Mouse (Mus musculus) CD4-positive, CD25-positive, alpha-beta regulatory T cell, adult 4 months (primary cell): ENCODE results near the gene Anxa9. TPM values are rescaled to one million over a fixed set of nuclear protein-coding genes. Genes with fewer than 3 reads are reported as not detected.

Experiments used
- ATAC-seq: one replicate; pipeline ENCODE4 v1.8.0; 2017
- polyA plus RNA-seq, 2 experiments: library from polyadenylated mRNA; unstranded; fragments of 100-300 nt; shearing (Covaris generic); gene quantifications; one replicate each; pipeline ENCODE4 v1.2.1; 2017

Anxa9 gene
- polyA plus RNA-seq, 2 experiments from 2014 or later = 0.42 to 1.1 TPM

DNA sequence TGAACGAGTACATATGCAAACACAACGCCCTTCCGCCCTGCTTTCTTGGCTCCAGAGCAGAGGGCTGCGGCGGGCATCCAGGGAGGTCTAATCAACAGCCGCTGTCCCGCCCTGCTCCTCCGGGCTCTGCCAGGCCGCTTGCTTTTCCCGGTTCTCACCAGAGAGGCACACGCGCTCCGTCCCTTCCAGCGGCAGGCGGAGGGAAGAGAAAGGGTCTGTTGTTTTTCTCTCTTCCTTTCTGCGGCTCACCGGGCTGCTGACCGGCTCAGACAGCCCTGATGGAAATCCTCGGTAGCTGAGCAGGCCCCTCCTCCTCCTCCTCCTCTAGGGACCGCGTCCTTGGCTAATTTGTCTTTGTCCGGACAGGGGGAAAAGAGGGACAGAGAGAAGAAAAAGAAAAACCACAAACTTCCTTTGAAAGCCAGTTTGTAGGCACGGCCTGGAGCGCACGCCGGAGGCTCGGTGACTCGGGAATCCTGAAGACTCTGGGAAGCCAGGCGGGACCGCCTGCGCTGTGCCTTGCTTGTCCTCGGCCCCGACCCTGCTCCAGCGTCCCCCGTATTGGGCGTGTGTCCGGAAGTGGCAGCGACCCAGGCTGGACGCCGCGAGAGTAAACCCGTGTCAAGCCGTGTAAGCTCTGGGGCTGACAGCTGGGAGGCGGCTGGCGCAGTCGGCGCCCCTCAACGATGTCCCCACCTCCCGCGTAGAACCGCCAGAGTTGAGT is 23.9 kb downstream of the Anxa9 start:
- ATAC-seq = peak; percentile 27

DNA sequence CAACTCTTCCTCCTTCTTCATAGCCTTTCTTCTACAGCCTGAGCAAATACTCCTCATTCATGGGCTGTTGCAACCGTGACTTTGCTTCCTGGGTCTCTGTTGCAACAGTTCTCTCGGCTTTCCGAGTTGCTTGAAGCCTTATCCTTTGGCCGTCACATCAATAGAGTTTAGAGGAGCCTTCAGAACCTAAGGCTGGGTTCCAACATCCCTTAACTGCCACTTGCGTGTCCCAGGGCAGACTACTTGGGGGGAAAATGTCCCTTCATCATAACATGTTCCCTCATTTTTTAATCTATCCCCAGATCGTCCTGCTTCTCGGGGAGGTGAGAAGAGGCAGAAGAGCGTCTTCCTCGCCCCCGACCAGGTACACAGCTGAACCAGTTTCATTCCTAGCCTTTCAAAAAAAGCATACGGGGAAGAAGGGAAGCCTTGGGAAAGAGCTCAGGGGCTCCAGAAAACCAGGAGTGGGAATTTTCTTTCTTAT is 24.6 kb downstream of the Anxa9 start:
- no peak for ATAC-seq

DNA sequence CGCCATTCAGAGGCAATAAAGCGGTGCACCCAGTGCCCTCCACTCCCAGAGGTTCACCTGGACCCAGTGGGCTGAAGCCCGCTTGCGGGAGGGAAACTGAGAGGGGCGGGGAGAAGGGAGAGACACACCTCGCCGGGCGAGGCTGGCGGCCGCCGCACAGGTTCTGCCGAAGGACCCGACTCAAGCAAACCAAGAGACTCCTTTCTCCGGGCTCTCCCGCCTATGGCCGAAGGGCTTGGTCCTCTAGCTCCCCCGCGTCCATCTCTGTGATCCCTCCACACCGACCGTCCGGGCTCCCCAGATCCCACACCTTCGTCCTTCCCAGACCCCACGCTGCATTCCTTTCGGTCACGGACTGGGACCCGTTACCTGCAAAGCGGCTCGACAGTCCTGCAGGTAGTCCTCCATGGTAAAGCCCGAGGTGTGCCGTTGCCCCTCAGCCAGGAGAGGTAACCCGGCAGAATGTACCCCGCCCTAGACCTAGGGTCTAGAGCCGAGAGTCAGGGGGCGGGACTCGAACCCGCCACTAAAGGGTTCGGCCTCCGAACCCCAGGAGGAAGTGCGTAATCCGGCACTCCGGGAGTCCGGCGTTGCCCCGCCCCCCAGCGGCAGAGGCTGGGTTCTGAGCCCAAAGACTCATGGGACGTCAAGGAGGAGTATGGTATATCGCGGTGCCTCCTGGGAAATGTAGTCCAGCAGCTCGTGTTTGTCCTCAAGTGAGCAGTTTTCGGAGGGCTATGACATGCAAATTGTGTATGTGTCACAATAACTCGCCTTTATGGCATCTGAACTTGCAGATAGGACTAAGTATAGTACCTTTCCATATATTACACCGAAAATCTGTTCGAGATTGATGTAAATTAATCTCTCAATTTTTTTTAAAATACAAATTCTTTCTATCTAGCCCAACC is 25.5 kb downstream of the Anxa9 start, which contains the start of the genes Mindy1 and Prune1:
TSS of gene Mindy1 (plus strand) at position 130 of the 911 bp plus-strand sequence.
TSS of gene Prune1 (minus strand) at position 861 of the 911 bp plus-strand sequence.
- ATAC-seq = peak; percentile 95

DNA sequence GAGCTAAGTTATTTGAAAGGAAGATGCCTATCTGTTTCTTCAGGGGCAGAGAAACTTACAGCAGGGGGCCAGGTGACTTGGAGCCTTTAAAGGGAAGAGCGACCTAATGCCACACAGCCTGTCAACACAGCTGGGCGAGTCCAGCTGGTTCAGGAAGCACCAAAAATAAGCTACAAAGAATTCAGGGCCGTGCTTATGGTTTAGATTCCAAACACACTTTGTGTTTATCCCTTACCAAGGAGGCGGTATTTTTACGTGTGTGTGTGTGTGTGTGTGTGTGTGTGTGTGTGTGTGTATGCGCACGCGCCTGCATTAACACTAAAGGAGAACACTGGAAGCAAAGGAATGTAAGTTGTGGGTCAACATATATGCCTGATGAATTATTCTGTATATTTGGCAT is 26.2 kb downstream of the Anxa9 start:
- ATAC-seq = no peak

DNA sequence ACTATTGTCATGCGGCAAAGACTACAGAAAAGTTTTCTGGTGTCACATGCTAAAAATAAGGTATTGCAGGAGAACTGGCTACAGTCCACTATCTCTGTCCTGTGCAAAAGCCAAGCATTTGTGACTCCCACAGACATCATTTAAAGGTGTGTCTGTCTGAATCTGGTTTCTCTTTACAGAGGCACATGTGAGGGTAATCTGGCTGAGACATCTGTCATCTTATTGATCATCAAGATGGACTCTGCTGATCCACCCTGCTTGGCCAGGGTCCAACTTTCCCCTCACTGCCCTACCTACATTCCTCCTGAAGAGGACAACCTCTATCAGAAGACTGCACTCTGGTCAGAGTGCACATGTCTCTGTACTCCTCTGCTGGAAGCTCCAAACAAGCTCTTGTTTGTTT is 29.8 kb downstream of the Anxa9 start:
- ATAC-seq = no peak

DNA sequence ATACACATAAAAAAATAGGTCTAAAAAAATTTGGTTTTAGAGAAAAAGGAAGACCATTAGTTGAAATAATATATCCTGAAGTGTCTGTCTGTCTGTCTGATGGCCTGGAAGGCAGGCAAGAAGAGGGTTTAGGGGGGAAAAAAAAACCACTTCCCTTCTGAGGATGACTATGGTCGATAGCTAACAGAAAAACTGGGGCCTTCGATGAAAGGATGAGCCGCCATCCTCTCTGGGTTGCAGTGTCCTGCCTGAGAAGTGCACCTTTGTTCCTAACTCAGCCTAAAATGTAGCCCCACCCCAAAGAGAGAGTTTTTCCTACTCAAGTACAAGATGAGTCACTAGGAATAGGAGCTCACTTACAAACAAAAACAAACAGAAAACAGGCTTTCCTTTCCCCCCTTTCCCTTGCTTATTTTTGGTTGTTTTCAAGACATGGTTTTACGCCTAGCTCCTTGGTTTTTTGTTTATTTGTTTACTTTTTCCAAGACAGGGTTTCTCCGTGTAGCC is 30.5 kb downstream of the Anxa9 start:
- no peak for ATAC-seq

DNA sequence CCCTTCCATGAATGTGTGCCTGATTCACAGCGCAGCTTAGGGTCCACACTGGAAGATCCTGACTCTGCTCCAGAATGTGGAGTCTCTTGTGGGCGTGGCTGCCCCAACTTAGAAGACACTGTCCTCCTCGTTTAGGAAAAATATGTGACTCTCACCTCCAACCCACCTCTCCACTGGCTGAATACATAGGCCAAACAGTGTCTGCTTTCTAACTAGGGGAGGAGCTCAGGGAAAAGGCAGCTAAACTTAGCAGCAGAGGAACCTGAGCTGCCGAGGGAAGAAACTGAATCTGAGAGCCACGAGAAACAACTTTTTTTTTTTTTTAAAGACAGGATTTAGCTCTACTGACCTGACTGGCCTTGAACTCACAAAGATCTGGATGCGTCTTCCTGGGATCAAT is 31.8 kb downstream of the Anxa9 start:
- no peak for ATAC-seq

DNA sequence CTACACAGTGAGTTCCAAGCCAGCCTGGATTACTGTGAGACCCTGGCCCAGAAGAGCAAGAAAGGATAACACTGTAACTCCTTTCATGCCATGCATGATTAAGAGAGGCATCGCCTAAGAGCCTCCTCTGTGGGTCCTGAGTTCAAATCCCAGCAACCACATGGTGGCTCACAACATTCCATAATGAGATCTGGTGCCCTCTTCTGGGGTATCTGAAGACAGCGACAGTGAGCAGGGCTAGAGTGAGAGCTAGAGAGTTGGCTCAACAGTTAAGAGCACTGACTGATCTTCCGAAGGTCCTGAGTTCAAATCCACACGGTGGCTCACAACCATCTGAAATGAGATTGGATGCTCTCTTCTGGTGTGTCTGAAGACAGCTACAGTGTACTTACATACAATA is 32.5 kb downstream of the Anxa9 start:
- no peak for ATAC-seq

DNA sequence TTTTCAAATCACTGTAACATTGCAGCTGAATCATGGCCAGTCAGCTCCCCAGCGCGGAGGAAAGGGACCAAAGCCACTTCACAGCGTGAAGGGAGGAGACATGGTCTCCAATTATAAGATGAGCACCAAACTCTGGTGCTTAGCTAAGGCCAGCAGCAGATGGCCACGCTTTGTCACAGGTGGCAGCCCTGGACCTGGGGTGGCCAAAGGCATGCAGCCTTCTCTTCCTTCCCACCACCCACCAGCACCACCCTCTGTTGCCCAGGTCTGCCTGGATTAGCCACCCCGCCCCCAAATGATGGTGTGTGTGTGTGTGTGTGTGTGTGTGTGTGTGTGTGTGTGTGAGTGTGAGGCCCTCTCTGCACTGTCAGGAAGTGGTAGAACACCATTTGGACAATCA is 33.5 kb downstream of the Anxa9 start:
- no peak for ATAC-seq

DNA sequence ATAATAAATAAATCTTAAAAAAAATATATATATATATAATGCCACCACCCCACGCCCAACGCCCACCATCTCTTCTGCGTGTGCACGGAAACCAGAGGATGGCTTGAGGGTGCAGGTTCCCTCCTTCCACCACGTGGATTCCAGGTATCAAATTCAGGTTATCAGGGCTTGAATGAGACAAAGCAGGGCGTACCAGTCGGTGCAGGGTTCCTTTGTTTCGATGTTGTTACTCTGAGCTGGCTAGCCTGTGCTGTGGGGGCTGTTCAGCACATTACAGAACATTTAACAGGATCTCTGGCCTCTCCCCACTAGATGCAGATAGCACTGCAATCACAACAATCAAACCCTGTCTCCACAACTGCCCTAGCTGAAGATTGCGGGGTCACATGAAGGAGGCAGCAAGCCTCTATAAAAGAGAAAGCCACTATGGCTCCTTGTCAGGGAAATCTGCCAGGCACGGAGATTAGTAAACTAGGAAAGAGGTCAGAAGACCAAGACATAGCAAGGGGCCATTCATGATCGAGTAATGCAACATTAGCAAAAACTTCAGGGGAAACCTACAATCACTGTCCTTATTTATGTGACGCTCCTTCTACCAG is 36.1 kb downstream of the Anxa9 start:
- no peak for ATAC-seq

DNA sequence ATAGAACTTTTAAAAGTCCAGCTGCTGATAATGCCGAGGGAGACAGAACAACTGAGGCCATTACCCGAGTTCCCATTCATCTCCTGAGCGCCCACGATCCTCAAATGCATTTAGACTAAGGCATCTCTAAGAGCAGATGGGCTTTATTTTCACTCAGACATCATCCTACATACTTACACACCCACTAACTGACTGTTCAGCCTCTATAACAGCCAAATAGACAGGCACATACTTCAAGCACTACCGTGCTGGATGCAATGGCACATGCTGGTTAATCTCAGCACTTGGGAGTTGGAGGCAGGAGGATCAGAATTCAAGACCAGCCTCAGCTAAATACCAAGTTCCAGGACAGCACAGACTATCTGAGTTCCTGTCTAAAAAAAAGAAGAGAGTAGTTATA is 37.2 kb downstream of the Anxa9 start:
- no peak for ATAC-seq

DNA sequence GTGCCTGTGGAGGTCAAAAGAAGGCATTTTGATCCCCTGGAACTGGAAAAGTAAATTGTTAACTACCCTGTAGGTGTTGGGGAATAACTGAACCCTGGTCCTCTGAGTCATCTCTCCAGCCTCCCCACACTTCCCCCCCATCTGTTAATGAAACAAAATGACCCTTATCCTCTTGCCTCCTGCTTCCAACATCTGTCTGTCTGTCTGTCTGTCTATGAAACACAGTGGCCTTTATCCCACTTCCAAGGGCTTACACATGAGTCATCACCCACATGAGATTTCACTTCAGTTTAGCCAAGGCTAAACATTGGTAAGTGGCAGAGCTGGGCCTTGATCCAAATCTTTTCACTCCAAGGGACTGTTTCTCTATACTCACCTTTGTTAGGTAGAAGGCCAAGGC is 39.1 kb downstream of the Anxa9 start:
- no peak for ATAC-seq

DNA sequence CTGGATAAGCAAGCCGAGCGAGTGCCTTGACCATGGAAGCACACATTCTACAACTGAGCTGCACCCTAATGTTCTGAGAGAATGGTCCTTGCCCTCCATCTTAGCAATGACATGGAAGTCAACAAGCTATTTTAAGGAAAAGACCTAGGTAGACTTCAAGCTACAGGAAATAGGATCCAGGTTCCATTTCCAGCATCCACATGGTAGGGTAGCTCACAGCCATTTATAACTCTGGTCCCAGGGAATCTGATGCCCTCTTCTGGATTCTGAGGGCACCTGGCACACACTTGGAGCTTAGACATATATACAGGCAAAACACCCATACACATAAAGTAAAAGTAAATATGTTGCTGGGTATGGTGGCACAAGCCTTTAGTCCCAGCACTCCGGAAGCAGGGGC is 40.9 kb downstream of the Anxa9 start:
- ATAC-seq = no peak

DNA sequence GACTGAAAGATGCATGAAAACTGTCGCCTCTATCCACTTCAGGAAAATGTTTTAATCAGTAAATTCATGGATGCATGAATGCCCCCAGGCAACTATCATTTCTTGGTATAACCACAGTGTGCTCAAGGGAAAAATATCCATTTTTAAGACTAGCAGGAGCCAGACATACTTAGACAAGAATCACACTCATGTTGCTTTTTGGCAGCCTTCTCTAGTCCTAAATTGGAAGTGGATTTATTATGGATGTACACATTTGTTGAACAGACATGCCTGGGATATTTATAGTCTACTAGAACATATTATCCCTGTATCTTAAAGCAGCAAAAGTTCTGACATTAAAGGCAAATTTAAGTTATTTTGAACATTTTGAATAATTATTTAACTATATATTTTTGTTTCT is 42.3 kb downstream of the Anxa9 start:
- ATAC-seq = no peak

DNA sequence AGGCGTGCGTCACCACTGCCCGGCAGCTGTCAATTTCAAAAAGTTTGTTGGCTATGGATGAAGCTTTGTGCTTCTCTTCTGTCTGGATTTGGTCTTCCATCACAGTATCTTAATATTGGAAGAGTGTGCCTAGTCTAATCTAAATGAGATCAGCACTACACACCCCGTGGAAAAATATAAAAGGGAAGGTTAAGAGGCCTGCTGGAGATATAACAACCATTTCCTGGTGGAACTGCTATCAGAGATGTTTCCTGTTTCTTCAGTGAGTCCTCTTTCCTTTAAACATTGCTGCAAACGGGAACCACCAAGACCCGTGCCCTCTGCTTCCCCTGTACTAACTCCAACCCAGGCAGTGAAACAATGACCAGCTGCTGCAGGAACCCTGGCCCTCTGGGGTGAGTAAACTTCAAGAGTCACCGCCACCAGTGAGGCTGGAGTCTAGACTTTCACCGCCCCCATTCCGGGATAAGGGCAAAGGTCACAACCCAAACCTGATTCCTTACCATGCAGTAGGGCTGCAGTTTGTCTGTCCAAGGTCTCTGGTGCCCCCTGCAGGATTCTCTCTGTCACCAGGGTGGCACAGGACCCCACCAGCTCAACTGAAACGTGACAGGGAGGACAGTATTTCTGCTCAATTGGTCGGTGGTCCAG is 43.8 kb downstream of the Anxa9 start:
- peak; percentile 80 for ATAC-seq

DNA sequence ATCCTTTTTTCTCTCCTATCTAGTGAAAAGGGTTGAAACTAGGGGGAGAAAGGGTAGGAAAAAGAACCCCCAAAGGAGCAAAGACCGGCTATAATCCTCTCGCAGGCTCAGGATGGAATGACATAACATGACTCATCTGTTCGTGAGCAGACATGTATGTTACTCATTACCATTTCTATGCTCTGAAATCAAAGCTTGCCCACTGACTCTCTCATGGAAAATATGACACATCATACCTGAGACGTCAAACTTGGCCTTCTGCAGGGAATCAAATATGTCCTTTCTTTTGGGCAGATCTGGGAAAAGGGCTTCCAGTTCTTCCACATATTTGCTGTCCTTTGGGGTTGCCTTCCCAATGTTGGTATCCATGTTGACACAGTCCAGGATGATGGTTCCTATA is 45.0 kb downstream of the Anxa9 start:
- no peak for ATAC-seq

DNA sequence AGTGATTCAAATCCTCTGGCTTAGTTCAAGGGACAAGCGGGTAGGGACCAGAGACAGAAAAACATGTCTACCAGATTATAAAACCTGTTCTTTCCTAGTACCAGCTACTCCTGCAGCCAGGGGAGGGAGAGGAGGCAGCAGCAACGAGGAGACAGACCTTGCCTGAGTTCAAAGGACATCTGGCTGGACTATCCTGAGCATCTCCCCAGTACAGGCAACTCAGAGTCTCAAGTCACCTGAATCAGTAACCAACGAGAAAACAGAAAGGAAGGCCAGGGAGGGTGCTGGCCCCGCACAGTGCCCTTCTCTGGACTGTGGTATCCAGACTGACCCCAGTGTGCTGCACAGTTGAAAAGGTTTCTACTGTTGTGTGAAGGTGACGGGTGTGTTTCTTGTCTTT is 50.0 kb downstream of the Anxa9 start:
- no peak for ATAC-seq

DNA sequence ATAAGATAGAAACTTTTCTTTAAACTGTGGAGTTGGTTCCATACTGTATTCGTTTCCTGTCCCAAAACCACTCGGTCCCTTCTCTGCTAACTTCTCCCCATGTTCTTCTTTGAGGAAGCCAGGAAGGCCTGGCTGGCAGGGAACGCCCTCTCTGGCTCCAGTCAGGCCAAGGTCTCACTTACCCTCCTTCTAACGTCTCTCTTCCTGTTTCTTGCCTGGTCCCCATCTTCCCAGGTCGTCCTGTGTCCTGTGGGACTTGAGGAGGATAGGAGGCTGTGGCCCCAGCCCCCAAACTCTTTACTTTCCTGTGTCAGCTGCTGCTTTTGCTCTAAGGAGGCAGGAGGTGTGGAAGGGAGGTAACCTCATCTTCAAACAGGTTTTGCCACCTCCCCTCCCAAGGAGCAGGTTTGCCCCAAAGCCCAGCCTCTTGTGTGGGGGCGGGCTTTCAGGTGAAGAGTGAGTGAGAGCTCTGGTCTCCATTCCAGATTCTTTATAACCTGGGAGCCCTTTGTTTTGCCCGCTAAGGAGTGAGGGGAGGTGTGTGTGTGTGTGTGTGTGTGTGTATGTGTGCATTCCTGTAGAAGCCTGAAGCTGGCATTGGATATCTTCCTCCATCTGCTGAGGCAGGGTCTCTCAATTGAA is 56.1 kb downstream of the Anxa9 start, which contains the start of gene Bnipl:
TSS of gene Bnipl (minus strand) at position 411 of the 642 bp plus-strand sequence.
- ATAC-seq = no peak

DNA sequence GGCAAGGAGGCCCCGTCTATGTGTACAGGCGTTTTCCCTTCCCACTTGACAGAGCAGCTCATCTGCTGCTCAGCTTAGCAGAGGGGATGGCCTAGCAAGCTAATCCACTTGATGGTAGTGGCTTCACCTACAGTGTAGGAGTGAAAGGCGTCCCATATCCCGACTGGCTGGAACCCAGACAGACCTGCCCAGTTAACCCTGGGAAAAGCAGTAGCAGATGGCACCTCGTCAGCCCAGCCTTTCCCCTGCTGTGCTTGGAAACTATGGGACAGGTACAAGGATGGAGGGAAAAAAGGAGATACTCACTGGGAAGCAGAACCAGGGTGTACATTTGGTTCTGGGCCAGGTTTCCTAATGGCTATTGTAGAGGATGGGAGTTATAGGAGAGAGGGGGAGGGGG is 56.6 kb downstream of the Anxa9 start:
- no peak for ATAC-seq

DNA sequence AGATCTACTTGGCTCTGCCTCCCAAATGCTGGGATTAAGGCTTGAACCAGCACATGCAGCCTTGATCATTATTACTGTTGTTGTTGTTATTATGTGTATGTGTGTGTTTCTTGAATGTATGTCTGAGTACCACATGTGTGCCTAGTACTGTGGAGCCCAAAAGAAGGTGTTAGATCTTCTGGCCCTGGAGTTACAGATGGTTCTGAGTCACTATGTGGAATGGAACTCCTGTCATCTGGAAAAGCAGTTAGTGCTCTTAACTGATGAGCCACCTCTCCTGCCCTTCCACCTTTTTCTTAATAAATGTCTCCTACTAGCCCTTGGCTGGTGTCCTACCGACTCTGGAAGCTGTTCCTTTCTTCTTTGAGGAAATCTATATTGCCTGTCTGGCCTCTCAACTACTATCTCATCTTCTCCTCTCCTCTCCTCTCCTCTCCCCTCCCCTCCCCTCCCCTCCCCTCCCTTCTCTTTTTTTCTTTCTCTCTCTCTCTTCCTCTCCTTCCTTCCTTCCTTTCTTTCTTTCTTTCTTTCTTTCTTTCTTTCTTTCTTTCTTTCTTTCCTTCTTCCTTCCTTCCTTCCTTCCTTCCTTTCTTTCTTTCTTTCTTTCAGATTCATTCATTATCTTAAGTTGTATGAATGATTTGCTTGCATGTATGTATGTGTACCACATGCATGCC is 59.2 kb downstream of the Anxa9 start:
- no peak for ATAC-seq
